Mouse (Mus musculus) kidney, adult 2 months (tissue): ENCODE results near the gene Nek7. TPM values are rescaled to one million over a fixed set of nuclear protein-coding genes. Genes with fewer than 3 reads are reported as not detected.

ENCODE experiments used
- DNase-seq: peaks from one replicate; pipeline ENCODE4 v3.0.0; 2021
- H3K27ac ChIP-seq: fragments of 200-500 bp; 2 replicates; pipeline ENCODE4 v1.5.1; 2012; ENCODE audit warnings: low read depth, low read length, control low read depth, inconsistent platforms; ENCODE audit not compliant: insufficient read depth
- H3K27me3 ChIP-seq: fragments of 200-500 bp; replicated peaks from 2 replicates; pipeline ENCODE4 v1.6.1; 2012; ENCODE audit warnings: mild to moderate bottlenecking, moderate library complexity, low read length, inconsistent platforms; ENCODE audit not compliant: control insufficient read depth, insufficient read depth
- H3K36me3 ChIP-seq: fragments of 200-500 bp; 2 replicates; pipeline ENCODE4 v1.6.1; 2012; ENCODE audit warnings: mild to moderate bottlenecking, moderate library complexity, low read length, inconsistent platforms; ENCODE audit not compliant: control insufficient read depth, insufficient read depth
- H3K4me1 ChIP-seq: fragments of 200-500 bp; 2 replicates; pipeline ENCODE4 v1.6.1; 2011; ENCODE audit warnings: low read length; ENCODE audit not compliant: control insufficient read depth, insufficient read depth
- H3K4me3 ChIP-seq: fragments of 200-500 bp; 2 replicates; pipeline ENCODE4 v1.5.1; 2011; ENCODE audit warnings: mild to moderate bottlenecking, low read depth, low read length, control low read depth; ENCODE audit not compliant: insufficient read depth
- CTCF ChIP-seq: fragments of 200-500 bp; conservative IDR thresholded peaks from 2 replicates; pipeline ENCODE4 v1.5.1; 2011; ENCODE audit warnings: low read depth, mild to moderate bottlenecking, control low read depth, low read length, moderate library complexity, mixed read lengths; ENCODE audit not compliant: insufficient read depth, insufficient read length
- POLR2A ChIP-seq: fragments of 200-500 bp; IDR thresholded peaks from one replicate; pipeline ENCODE4 v1.6.1; 2011; ENCODE audit warnings: low read depth, low read length, control low read depth
- WGBS: fragments of 180-500 bp; shearing (Covaris S2); methylation state at CpG from one replicate; pipeline ENCODE4 v1.1.7; 2018; 5-methylcytosine and 5-hydroxymethylcytosine counted together
- polyA plus RNA-seq: library from polyadenylated mRNA; depleted of rRNA; stranded (reverse); fragments of >200 nt; gene quantifications from 2 replicates; pipeline ENCODE4 v1.2.3, GENCODE M21; 2012

Gene Nek7
- polyA plus RNA-seq, 1 experiment: 17.1 TPM

DNA sequence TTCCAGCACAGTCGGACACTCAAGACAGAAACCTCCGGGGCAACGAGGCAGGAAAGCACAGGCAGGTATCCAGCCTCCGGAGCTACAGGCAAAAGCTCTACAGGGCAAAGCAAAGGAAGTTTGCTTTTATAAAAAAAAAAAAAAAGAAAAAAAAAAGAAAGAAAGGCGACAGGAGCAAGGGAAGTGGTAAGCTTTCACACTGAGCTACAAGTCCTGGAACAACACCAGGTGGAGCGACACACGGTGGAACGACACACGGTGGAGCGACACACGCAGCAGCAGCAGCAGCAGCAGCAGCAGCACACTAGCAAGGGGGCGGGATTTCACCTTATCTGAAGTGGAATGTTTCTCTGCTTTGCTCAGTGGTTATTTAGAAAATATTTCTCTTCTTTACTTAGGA is 10.8 kb downstream of the Nek7 start:
- Histone ChIP-seq H3K4me1 (peaks cover 23% of the 10 kb centered on the region), H3K27me3 (no peaks in the 10 kb centered on the region), H3K4me3 (no peak overlapping the region), H3K27ac (no peak overlapping the region), H3K36me3 (no peaks in the 10 kb centered on the region)
- 77% methylated on average over 12 of the region's 12 CpGs for WGBS
- DNase-seq: no peak
- TF ChIP-seq CTCF (no peak), POLR2A (no peak)

DNA sequence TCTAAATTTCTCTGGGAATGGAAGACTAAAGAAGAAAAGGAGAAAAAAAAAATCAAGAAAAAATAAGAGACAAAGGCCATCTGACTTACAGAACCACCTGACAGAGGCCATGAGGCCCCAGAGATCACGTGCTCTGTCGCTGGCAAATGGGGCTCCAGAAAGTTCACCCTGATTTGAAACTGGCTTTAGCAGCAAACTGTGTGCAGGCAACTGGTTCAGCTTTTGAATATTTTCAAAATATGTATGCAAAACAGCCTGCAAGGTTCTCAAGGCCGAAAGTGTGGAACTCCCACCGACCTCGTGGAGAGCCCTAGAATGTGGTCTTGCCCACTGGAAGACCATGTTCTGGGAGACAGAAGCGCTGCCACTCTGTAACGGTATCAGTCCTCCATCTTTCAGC is 11.6 kb downstream of the Nek7 start:
- DNase-seq: no peak
- TF ChIP-seq POLR2A: no peak
- no peak for TF ChIP-seq CTCF
- Histone ChIP-seq H3K36me3 (no peaks in the 10 kb centered on the region), H3K27me3 (no peaks in the 10 kb centered on the region), H3K27ac (no peak overlapping the region), H3K4me3 (no peak overlapping the region), H3K4me1 (peaks cover 23% of the 10 kb centered on the region)
- 94% methylated on average over 7 of the region's 7 CpGs for WGBS

DNA sequence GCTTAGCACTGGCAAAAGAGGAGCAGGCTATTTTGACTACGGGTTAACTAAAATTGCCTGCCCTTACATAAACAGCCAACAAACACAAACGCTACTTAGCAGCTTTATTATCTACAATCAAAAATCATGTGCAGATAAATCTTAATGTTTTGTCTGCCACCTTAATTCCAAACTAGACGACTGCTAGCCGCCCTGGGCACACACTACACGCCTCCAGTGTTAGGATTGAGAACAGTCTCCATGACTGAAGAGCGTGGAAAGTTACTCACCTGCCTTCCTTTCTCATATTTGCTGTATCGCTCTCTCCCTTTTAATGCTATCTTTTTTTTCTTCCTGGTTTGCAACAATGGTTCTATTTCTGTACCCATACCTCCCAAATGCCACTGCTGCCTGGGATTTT is 12.1 kb downstream of the Nek7 start:
- no peak for TF ChIP-seq POLR2A
- TF ChIP-seq CTCF: no peak
- H3K36me3 ChIP-seq: no peaks in the 10 kb centered on the region
- H3K4me1 ChIP-seq: peaks cover 25% of the 10 kb centered on the region
- H3K4me3 ChIP-seq: no peak overlapping the region
- 68% methylated on average over 7 of the region's 7 CpGs for WGBS
- no peak for DNase-seq
- H3K27ac ChIP-seq: no peak overlapping the region
- H3K27me3 ChIP-seq: no peaks in the 10 kb centered on the region

DNA sequence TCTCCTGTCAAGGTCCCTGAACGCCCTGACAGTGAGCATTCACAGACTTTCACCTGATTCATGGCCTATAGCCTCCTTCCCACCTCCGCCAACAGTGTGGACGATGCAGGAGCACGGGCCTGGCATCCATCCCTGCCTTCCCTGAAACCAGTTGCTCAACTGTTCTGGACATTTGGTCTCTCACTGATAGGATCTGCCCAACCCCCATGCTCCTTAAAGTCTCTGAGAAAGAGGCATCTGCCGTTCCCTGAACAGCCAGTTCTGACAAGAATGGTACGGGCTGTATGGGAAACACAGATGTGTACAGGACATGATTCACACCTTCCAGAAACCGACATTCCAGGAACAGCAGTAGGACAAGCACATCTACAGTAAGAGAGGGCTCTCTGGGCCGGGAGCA is 13.2 kb downstream of the Nek7 start:
- 45% methylated on average over 8 of the region's 8 CpGs for WGBS
- no peak for TF ChIP-seq CTCF
- no peak for TF ChIP-seq POLR2A
- Histone ChIP-seq H3K27me3 (no peaks in the 10 kb centered on the region), H3K4me1 (peaks cover 25% of the 10 kb centered on the region), H3K4me3 (no peak overlapping the region), H3K36me3 (no peaks in the 10 kb centered on the region), H3K27ac (no peak overlapping the region)
- peak; percentile 58 for DNase-seq

DNA sequence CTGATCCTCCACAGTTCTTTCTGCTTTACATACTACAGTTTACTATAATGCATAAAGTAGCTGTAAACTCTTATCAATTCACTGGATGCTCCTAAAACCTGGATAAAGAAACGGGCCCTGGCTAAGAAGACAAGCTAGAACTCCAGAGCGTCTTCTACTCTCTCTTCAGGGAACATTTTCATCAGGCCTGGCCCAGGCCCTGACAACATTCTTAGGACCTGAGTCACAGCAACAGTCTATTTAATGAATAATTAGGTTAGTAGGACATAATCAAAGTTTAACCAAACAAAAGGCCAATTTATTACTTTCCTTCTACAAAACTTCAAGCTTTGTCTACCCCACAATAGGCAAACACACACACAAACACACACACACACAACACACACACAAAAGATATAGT is 15.2 kb downstream of the Nek7 start:
- 16% methylated on average over 2 of the region's 2 CpGs for WGBS
- peak; percentile 74 for DNase-seq
- H3K27me3 ChIP-seq: no peaks in the 10 kb centered on the region
- H3K27ac ChIP-seq: no peak overlapping the region
- no peak for TF ChIP-seq CTCF
- no peak for TF ChIP-seq POLR2A
- H3K4me1 ChIP-seq: peaks cover 29% of the 10 kb centered on the region
- no peaks in the 10 kb centered on the region for H3K36me3 ChIP-seq
- H3K4me3 ChIP-seq: no peak overlapping the region

DNA sequence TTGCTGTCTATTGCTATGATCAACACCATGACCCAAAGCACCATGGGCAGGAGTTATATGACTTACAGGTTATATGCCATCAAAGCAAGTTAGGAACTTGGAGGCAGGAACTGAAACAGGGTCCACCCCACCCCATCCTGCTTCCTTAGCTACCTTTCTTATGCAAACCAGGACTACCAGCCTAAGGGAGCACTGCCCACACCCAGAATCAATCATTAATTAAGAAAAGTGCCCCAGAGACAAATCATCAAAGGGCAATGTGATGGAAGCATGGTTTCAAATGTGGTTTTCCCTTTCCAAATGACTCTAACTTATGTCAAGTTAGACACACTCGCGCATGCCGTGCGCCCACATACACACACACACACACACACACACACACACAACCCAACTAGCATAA is 16.0 kb downstream of the Nek7 start:
- no peaks in the 10 kb centered on the region for H3K36me3 ChIP-seq
- no peak for TF ChIP-seq POLR2A
- TF ChIP-seq CTCF: no peak
- H3K27ac ChIP-seq: peak overlapping the region; percentile 74; the same call in 1 of the 2 replicates
- no peaks in the 10 kb centered on the region for H3K27me3 ChIP-seq
- H3K4me1 ChIP-seq: peaks cover 29% of the 10 kb centered on the region
- no peak overlapping the region for H3K4me3 ChIP-seq
- WGBS: 34% methylated on average over 4 of the region's 4 CpGs
- peak; percentile 75 for DNase-seq

DNA sequence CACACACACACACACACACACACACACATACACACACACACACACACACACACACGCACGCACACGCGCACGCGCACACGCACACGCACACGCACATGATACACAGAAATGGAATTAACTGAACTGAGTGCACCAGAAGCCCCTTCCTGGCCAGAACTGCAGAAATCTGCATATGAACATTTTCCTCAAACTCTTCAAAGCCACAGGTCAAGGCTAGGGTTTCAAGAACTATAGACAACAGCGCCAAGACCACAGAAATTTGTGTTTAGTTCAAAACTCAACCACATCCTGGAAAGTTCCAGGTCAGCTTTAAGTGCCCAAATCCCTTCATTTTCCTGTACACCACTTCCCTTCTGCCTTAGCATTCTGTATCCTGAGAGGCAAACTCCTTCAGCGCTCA is 21.9 kb downstream of the Nek7 start:
- DNase-seq: no peak
- H3K4me3 ChIP-seq: no peak overlapping the region
- peaks cover 12% of the 10 kb centered on the region for H3K4me1 ChIP-seq
- 88% methylated on average over 11 of the region's 11 CpGs for WGBS
- no peak overlapping the region for H3K27ac ChIP-seq
- H3K27me3 ChIP-seq: no peaks in the 10 kb centered on the region
- no peaks in the 10 kb centered on the region for H3K36me3 ChIP-seq
- no peak for TF ChIP-seq POLR2A
- no peak for TF ChIP-seq CTCF
